Mouse (Mus musculus) heart, postnatal 0 days (tissue): ENCODE measurements around the gene Cd99l2. TPM values are rescaled to one million over a fixed set of nuclear protein-coding genes. Genes with fewer than 3 reads are reported as not detected.

Source experiments
- ATAC-seq: fragments of 200-750 bp; cut with Nextera tagmentation; 2 replicates; pipeline ENCODE4 v1.8.0; 2017; ENCODE audit warnings: low read depth, moderate number of reproducible peaks, moderate library complexity; ENCODE audit not compliant: insufficient read depth
- DNase-seq: peaks from one replicate; pipeline ENCODE4 v3.0.0-alpha.2; 2016; ENCODE audit warnings: low spot score
- H3K27ac ChIP-seq: fragments of 300-500 bp; sonication (generic); 2 replicates; pipeline ENCODE4 v1.5.1; 2014; ENCODE audit warnings: low read depth, mild to moderate bottlenecking
- H3K27me3 ChIP-seq: fragments of 300-500 bp; sonication (generic); 2 replicates; pipeline ENCODE4 v1.6.1; 2014; ENCODE audit warnings: low read length, mixed read lengths; ENCODE audit not compliant: control insufficient read depth, insufficient read depth
- H3K36me3 ChIP-seq: fragments of 300-500 bp; sonication (generic); replicated peaks from 2 replicates; pipeline ENCODE4 v1.6.1; 2014; ENCODE audit warnings: low read length, mixed read lengths; ENCODE audit not compliant: control insufficient read depth, insufficient read depth
- H3K4me1 ChIP-seq: fragments of 300-500 bp; sonication (generic); 2 replicates; pipeline ENCODE4 v1.6.1; 2014; ENCODE audit warnings: antibody characterized with exemption; ENCODE audit not compliant: control insufficient read depth, insufficient read depth
- H3K4me2 ChIP-seq: fragments of 300-500 bp; sonication (generic); 2 replicates; pipeline ENCODE4 v1.6.1; 2014; ENCODE audit warnings: low read depth, mild to moderate bottlenecking, low read length, moderate library complexity
- H3K4me3 ChIP-seq: fragments of 300-500 bp; sonication (generic); 2 replicates; pipeline ENCODE4 v1.5.1; 2014; ENCODE audit warnings: low read depth, low read length
- H3K9ac ChIP-seq: fragments of 300-500 bp; sonication (generic); replicated peaks from 2 replicates; pipeline ENCODE4 v1.6.1; 2014; ENCODE audit warnings: low read depth, low read length, mixed read lengths
- H3K9me3 ChIP-seq: fragments of 300-500 bp; sonication (generic); replicated peaks from 2 replicates; pipeline ENCODE4 v1.6.1; 2016; ENCODE audit warnings: low read length; ENCODE audit not compliant: control insufficient read depth
- CTCF ChIP-seq: IDR thresholded peaks from 2 replicates; pipeline ENCODE4 v1.5.1; 2016; ENCODE audit warnings: antibody characterized with exemption, control low read depth, low read depth
- EP300 ChIP-seq: IDR thresholded peaks from 2 replicates; pipeline ENCODE4 v1.6.1; 2016; ENCODE audit warnings: antibody characterized with exemption, low read depth
- WGBS: fragments of 180-500 bp; shearing (Covaris S2); extraction: QIAGEN DNeasy Blood & Tissue Kit; methylation state at CpG from one replicate; pipeline ENCODE4 v1.1.7; 2014; 5-methylcytosine and 5-hydroxymethylcytosine counted together
- polyA plus RNA-seq: library from polyadenylated mRNA; unstranded; fragments of >200 nt; fragmentation: Nextera tagmentation; extraction: Ambion mirVana; gene quantifications from 2 replicates; pipeline ENCODE4 v1.2.1, GENCODE M21; 2015
- total RNA-seq: library from RNA; depleted of rRNA; stranded (reverse); fragments of >200 nt; gene quantifications from 2 replicates; pipeline ENCODE4 v1.2.3, GENCODE M21; 2014; ENCODE audit warnings: low replicate concordance

The Cd99l2 gene
- total and polyA plus RNA-seq, 2 experiments from 2014 or later, result 22.1 to 43.9 TPM

DNA sequence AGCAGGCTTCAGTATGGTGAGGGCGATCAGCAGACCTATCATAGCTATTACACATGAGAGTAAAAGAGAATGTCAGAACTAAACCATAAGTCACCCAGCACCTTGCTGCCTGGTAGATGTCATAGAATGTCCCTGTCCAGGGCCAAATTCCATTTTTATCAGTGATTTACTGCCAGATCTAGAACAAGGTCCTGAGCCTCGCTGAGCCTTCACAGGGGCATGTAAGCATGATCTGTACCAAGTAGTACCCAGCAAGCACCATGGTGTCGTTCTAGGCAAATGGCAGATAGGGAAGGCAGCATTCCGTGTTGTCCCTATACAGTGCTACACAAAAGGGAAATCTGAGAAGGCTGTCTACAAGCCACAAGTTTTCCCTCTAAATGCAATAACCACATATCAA lies 79.0 kb downstream of the Cd99l2 start:
- ATAC-seq, result no peak
- H3K4me3 ChIP-seq, result no peak overlapping the region
- no peaks in the 10 kb centered on the region for H3K27me3 ChIP-seq
- H3K36me3 ChIP-seq, result peaks cover 3% of the 10 kb centered on the region; the same call in 1 of the 2 replicates
- H3K9me3 ChIP-seq, result no peaks in the 10 kb centered on the region
- no peak for DNase-seq
- H3K4me2 ChIP-seq, result no peak overlapping the region
- no peak for TF ChIP-seq CTCF
- TF ChIP-seq EP300, result no peak
- WGBS, result 69% methylated on average over 4 of the region's 4 CpGs
- H3K4me1 ChIP-seq, result no peaks in the 10 kb centered on the region
- H3K27ac ChIP-seq, result no peak overlapping the region
- no peak overlapping the region for H3K9ac ChIP-seq

DNA sequence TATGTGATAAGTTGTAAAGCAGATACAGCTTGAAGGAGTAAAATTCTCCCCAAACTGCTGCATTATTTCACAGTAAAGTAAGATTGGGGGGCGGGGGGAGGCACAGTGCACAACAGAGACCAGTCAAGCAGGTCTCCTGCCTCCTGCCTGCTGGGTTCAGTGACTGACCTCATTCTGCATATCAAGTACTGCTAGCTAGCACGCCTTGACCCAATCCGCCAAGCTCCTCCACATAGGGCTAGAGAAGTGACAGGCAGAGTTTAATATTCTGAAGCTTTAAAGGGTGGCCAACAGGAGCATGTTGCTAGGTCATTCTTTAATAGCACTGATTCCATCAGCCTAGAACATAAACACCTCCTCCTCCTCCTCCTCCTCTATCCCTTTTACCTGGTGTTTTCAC lies 79.9 kb downstream of the Cd99l2 start:
- 71% methylated on average over 3 of the region's 3 CpGs for WGBS
- Histone ChIP-seq H3K4me1 (no peaks in the 10 kb centered on the region), H3K36me3 (no peaks in the 10 kb centered on the region; the same call in 1 of the 2 replicates), H3K27ac (no peak overlapping the region), H3K9ac (no peak overlapping the region), H3K27me3 (no peaks in the 10 kb centered on the region), H3K9me3 (no peaks in the 10 kb centered on the region), H3K4me2 (no peak overlapping the region), H3K4me3 (no peak overlapping the region)
- DNase-seq (no peak), ATAC-seq (no peak)
- TF ChIP-seq CTCF, result no peak

DNA sequence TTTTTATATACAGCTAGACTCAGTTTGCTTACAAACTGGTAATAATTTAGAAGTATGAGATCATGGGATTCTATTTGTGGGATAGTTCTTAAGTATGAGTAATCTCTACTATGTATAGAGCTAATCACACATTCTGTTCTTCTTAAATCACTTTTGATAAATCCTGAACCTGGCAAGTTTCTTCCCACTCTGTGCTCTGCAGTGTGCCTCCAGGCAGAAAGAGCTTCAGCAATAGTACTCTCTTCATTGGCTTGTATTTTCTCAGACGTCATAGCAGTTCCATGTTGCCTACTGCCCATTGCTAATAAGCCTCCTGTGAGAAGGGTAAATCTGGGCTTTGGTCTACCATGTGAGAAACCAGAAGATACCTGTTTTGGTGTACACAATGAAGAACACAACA lies 84.3 kb downstream of the Cd99l2 start:
- TF ChIP-seq EP300 (no peak), CTCF (no peak)
- Histone ChIP-seq H3K9ac (no peak overlapping the region), H3K36me3 (0 out of 2 replicates have a peak, but pooled peaks cover 3% of the 10 kb centered on the region), H3K27ac (no peak overlapping the region), H3K4me1 (no peaks in the 10 kb centered on the region), H3K27me3 (no peaks in the 10 kb centered on the region), H3K4me3 (no peak overlapping the region), H3K9me3 (no peaks in the 10 kb centered on the region), H3K4me2 (no peak overlapping the region)
- ATAC-seq (no peak), DNase-seq (no peak)
- 70% methylated on average over 1 of the region's 1 CpGs for WGBS

DNA sequence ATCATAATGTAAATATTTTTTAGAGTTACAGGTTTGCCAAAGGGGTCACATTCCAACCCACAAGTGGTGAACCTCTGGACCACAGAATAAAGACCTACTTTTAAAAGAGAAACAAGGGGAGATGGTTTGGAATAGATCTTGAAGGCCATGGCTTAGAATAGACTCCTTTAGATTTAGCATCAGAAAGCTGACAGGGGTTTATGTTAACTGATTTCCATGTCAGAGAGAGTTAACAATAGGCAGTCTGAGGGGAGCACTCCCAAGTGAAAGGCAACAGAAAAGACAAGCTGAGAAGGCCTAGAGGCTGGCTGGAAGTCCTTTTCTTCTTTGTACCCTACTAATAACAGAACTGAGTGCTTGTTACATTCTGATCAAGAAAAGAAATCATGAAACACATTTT lies 86.4 kb downstream of the Cd99l2 start:
- H3K4me3 ChIP-seq, result no peak overlapping the region
- ATAC-seq, result no peak
- no peak overlapping the region for H3K4me2 ChIP-seq
- H3K9ac ChIP-seq, result no peak overlapping the region
- no peaks in the 10 kb centered on the region for H3K9me3 ChIP-seq
- no peaks in the 10 kb centered on the region for H3K27me3 ChIP-seq
- no peak for TF ChIP-seq EP300
- no peak for TF ChIP-seq CTCF
- no peaks in the 10 kb centered on the region for H3K4me1 ChIP-seq
- no peak for DNase-seq
- no peak overlapping the region for H3K27ac ChIP-seq
- H3K36me3 ChIP-seq, result 0 out of 2 replicates have a peak, but pooled peaks cover 3% of the 10 kb centered on the region

DNA sequence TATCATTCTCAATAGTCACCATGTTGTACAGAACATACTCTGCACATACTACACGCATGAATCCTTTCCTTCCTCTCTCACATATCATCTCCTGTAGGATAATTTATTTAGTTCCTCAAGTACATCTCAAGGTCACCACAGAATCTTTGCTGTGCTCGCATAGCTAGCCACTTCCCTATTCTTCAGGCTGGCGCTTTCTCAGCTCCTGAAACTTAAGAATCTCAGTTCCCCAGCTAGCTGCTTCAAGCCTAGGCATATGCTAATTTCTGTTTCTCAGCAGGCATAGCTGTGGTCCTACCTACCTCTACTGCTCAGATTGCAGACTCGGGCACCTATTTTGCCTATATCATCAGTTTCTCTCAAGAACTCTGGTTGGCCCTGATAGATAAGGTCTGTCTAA lies 96.3 kb downstream of the Cd99l2 start:
- H3K4me2 ChIP-seq, result no peak overlapping the region
- H3K9ac ChIP-seq, result no peak overlapping the region
- no peaks in the 10 kb centered on the region; the same call in 1 of the 2 replicates for H3K36me3 ChIP-seq
- TF ChIP-seq EP300, result no peak
- TF ChIP-seq CTCF, result no peak
- no peaks in the 10 kb centered on the region for H3K4me1 ChIP-seq
- 77% methylated on average over 4 of the region's 4 CpGs for WGBS
- DNase-seq (no peak), ATAC-seq (no peak)
- H3K27ac ChIP-seq, result no peak overlapping the region
- H3K9me3 ChIP-seq, result no peaks in the 10 kb centered on the region
- no peak overlapping the region for H3K4me3 ChIP-seq
- no peaks in the 10 kb centered on the region for H3K27me3 ChIP-seq

DNA sequence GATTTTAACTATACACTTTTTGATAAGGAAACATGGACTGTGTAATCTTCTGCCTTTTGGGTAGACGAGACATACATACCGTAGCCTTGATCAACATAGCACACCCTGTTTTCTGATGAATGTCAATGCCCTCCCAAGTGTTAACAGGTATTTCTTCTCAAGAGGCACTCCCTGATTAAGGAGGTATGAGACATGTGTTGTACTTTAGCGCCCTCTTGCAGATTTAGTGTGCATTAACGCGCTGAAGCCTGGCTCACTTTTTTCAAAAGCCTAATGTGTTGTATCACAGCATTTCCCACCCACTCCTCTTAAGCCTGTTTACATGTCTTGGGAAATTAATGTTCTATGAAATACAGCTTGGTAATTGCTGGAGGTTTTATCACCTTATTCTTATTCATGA lies 111.1 kb downstream of the Cd99l2 start:
- Histone ChIP-seq H3K9ac (no peak overlapping the region), H3K27ac (no peak overlapping the region), H3K4me1 (no peaks in the 10 kb centered on the region), H3K27me3 (no peaks in the 10 kb centered on the region), H3K36me3 (0 out of 2 replicates have a peak, but pooled peaks cover 7% of the 10 kb centered on the region), H3K9me3 (no peaks in the 10 kb centered on the region), H3K4me3 (no peak overlapping the region), H3K4me2 (no peak overlapping the region)
- 36% methylated on average over 5 of the region's 5 CpGs for WGBS
- TF ChIP-seq EP300, result no peak
- TF ChIP-seq CTCF, result peak; percentile 61
- peak; percentile 30 for DNase-seq
- 0 out of 2 replicates have a peak, but pooled peaks have one; percentile 51 for ATAC-seq
